Mouse (Mus musculus) megakaryocyte, embryonic 14.5 days (primary cell): ENCODE measurements around the gene Zdhhc1.

Experiments
- FLI1 ChIP-seq: IDR thresholded peaks from 2 replicates; pipeline ENCODE4 v1.6.1; 2012; ENCODE audit warnings: low read length, inconsistent platforms, mixed read lengths
- GATA1 ChIP-seq: IDR thresholded peaks from 3 replicates; pipeline ENCODE4 v1.6.1; 2012; ENCODE audit warnings: mixed read lengths, low read length, inconsistent platforms, borderline replicate concordance

DNA sequence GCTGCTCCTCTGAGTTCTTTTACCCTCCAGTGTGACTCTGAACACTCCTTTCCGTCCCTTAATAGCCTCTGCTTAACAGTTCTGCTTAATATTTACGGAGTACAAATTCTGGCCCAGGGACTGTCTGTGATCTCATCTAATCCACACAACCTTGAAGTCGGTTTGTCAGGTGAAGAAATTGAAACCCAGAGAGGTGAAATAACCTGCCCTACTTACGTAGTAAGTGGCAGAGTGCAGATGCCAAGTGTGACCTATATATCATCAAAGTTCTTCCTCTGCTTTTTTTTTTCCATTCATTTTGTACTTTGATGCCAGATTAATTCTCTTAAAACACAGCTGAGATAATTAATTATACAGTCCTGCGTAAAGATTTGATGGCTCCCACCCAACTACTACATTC lies 62.6 kb downstream of the Zdhhc1 start:
- TF ChIP-seq GATA1: no peak
- TF ChIP-seq FLI1: no peak
